Mouse (Mus musculus) left cerebral cortex, postnatal 36 days (tissue): Measurements from ENCODE around the gene Serinc5. TPM values are rescaled to one million over a fixed set of nuclear protein-coding genes. Genes with fewer than 3 reads are reported as not detected.

Experiments used
- DNase-seq, 2 experiments: peaks; one replicate each; pipeline ENCODE4 v3.0.0; 2021 to 2022; ENCODE audit warnings: low spot score in 2 of 2, mixed read lengths in 1 of 2
- intact Hi-C: fragments of 180-260 bp; cut with DNase I; formaldehyde crosslinking; loops from one replicate; pipeline ENCODE4 v1.15.1; 2025
- total RNA-seq, 2 experiments: library from RNA; stranded (reverse); gene quantifications; 2 replicates each; pipeline ENCODE4 v1.2.3; 2021

The Serinc5 gene
- total RNA-seq, 2 experiments from 2014 or later = 62.4 to 69.0 TPM

DNA sequence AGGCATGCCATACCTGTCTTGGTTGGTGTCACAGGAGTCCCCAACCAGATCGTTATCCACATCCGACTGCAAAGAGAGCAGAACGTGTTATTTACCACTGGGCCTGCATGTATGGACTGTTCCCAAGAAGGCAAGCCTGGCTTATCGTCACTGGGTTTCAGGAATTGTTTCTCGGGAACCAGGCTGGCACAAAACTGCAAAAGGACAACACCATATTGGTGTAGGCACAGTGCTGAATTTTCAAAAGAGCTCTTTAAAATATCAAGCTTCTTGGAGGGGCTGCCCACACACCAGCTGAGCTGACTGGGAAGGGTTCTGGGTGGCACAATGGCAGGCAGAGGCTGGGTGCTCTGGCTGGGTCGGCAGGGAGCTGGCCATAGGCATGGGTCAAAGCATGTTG is 149.6 kb downstream of the Serinc5 start:
- peak; percentile 49 to 63 for DNase-seq
- intact Hi-C loops = no loop called here

Other genes starting within 250 kb of the Serinc5 start
- 10 to 100 TPM; 17.4 to 17.8 TPM for gene Ankrd34b, start 185.2 kb upstream of the Serinc5 start, total RNA-seq
- gene Fam151b, start 127.1 kb upstream of the Serinc5 start, total RNA-seq = 10 to 100 TPM; 12.0 to 12.2 TPM
- 10 to 100 TPM; 14.6 to 18.8 TPM for gene Zfyve16, start 80.2 kb upstream of the Serinc5 start, total RNA-seq
- gene Spz1, start 34.9 kb upstream of the Serinc5 start, total RNA-seq = not detected
- gene Thbs4, start 183.7 kb downstream of the Serinc5 start, total RNA-seq = 10 to 100 TPM in 1 of 2 experiments, 1 to 10 TPM in 1; 6.3 to 12.0 TPM
- 10 to 100 TPM; 22.7 to 29.0 TPM for gene Mtx3, start 233.7 kb downstream of the Serinc5 start, total RNA-seq